ENCODE assay signal across 8 mouse cellular contexts in the genomic region with DNA sequence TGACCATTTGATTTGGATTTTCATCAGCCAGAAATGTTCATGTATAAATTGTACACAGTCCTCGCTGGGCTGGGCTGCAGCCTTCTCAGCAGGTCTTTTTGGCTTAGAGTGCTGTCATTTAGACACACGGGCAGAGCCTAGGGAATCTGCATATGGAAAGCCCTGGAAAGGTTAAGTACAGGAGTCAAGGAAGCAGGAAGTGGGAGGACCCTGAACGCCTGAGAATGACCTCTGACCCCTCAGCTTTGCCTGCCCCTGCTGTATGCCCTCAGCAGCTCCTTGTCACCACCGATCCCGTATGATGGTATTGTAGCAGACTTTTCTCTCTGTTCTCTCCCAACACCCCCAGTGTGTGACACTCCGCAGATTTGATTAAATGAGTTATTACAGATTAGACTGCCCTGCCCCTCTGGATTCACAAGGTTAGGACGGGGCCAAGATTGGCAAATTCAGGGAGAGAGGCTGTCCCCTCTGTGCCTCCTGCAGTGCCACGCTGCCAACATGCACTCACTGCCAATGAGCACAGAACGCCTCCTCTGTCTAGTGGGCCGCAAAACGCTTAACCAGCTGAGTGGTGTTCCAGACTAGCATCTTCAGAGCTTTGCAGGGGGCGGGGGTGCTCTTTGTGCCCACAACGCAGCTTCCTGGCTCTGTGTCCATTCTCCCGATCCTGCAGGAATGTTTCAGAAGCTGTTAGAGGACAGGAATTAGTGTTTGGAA. TPM values are rescaled to one million over a fixed set of nuclear protein-coding genes. Genes with fewer than 3 reads are reported as not detected.
DNase-seq lines count a peak whose midpoint lies in the region; ATAC-seq and TF ChIP-seq lines count a peak whose summit lies in the region.

No protein-coding gene starts in this region.

- H3K9me3 ChIP-seq in hindbrain, embryonic 11.5 days (ENCODE audit: control insufficient read depth, low read length), result no peaks in the 10 kb centered on the region

- no peaks in the 10 kb centered on the region for H3K36me3 ChIP-seq in hindbrain, embryonic 11.5 days (ENCODE audit: control insufficient read depth, insufficient read depth, low read length)
- no peaks in the 10 kb centered on the region for H3K36me3 ChIP-seq in macrophage (ENCODE audit: inconsistent target)

- H3K27ac ChIP-seq in cerebellum, adult 2 months (ENCODE audit: insufficient read depth, low read length), result peak overlapping the region; percentile 94
- peak overlapping the region; percentile 63 for H3K27ac ChIP-seq in hindbrain, embryonic 11.5 days (ENCODE audit: low read depth, low read length)
- H3K27ac ChIP-seq in macrophage, result peak overlapping the region; percentile 98

- no peaks in the 10 kb centered on the region for H3K27me3 ChIP-seq in cerebellum, adult 2 months (ENCODE audit: control insufficient read depth, insufficient read depth, low read length)
- no peaks in the 10 kb centered on the region for H3K27me3 ChIP-seq in hindbrain, embryonic 11.5 days (ENCODE audit: control insufficient read depth, insufficient read depth, low read length)

- H3K4me3 ChIP-seq in cerebellum, adult 2 months (replicated peaks; ENCODE audit: insufficient read depth, low read depth, low read length), result peak overlapping the region; percentile 45
- 0 out of 2 replicates have a peak overlapping the region, but pooled peaks have one; percentile 14 for H3K4me3 ChIP-seq in hindbrain, embryonic 11.5 days (ENCODE audit: low read depth, low read length)
- H3K4me3 ChIP-seq in macrophage (ENCODE audit: inconsistent target), result peak overlapping the region; percentile 7; the same call in 1 of the 2 replicates

- no peak for TF ChIP-seq POLR2A in cerebellum, adult 2 months (IDR thresholded peaks at IDR 0.05; ENCODE audit: borderline replicate concordance, insufficient read depth, low read length)

- H3K9ac ChIP-seq in hindbrain, embryonic 11.5 days (ENCODE audit: low read depth, low read length), result peak overlapping the region; percentile 61

- no peak for TF ChIP-seq CTCF in cerebellum, adult 2 months (IDR thresholded peaks at IDR 0.05; ENCODE audit: borderline replicate concordance, insufficient read depth, low read depth, low read length)

- H3K4me1 ChIP-seq in cerebellum, adult 2 months (ENCODE audit: control insufficient read depth, insufficient read depth, low read length), result peaks cover 13% of the 10 kb centered on the region
- 0 out of 2 replicates have a peak, but pooled peaks cover 2% of the 10 kb centered on the region for H3K4me1 ChIP-seq in hindbrain, embryonic 11.5 days (replicated peaks; ENCODE audit: control insufficient read depth, insufficient read depth, low read length)

- peak overlapping the region; percentile 33 for H3K4me2 ChIP-seq in hindbrain, embryonic 11.5 days (replicated peaks; ENCODE audit: low read depth, low read length)

- no peaks in the 10 kb centered on the region for H3K79me2 ChIP-seq in macrophage (ENCODE audit: inconsistent target)

- WGBS in cerebellum, adult 2 months, result 2% methylated on average over 14 of the region's 14 CpGs
- WGBS in hindbrain, embryonic 11.5 days, result 30% methylated on average over 14 of the region's 14 CpGs
- WGBS in macrophage (ENCODE audit: missing documents), result 29% methylated on average over 14 of the region's 14 CpGs

- DNase-seq in ZHBTc4 (ENCODE audit: low read depth, low spot score), result peak; percentile 90
- DNase-seq in cerebellum, adult 2 months, result peak; percentile 73 to 74
- peak; percentile 72 to 79 for DNase-seq in frontal cortex, postnatal 10 days (ENCODE audit: low spot score in 2 of 2)
- DNase-seq in hindbrain, embryonic 11.5 days (ENCODE audit: low spot score), result no peak
- DNase-seq in left cerebral cortex, adult 11 months (ENCODE audit: low spot score), result peak; percentile 64
- DNase-seq in skeletal muscle tissue, adult 2 months (ENCODE audit: low read depth, low spot score), result peak; percentile 67
- no peak for DNase-seq in spleen, postnatal 14 days (ENCODE audit: low spot score in 2 of 2)

- ATAC-seq in hindbrain, embryonic 11.5 days (ENCODE audit: low FRiP score), result 0 out of 2 replicates have a peak, but pooled peaks have one; percentile 25

RNA-seq across cellular contexts. Expression of gene Asprv1, which starts 43.5 kb away (rescaled TPM):
- 2.1 and 2.5 TPM in 2 replicates for polyA plus RNA-seq in cerebellum, adult 2 months (2012; rRNA removed)
- 0.25 and 0.88 TPM in 2 replicates for polyA plus RNA-seq in hindbrain, embryonic 11.5 days (2014; fragmentation: Nextera tagmentation; extraction: Ambion mirVana)
- total RNA-seq in macrophage (2018; cell fraction: chromatin; rRNA removed), result 1 to 10 TPM in 7 of 26 experiments, under 1 TPM in 12, not detected in 7; 0.43 to 2.2 (median 0.89) TPM
- under 1 TPM in 14 of 26 experiments, not detected in 12; 0.07 to 0.66 (median 0.19) TPM for total RNA-seq in macrophage (2018; cell fraction: cytosol; rRNA removed)
- total RNA-seq in macrophage (2018; cell fraction: nucleus; rRNA removed), result 1 to 10 TPM in 7 of 26 experiments, under 1 TPM in 11, not detected in 8; 0.40 to 2.0 (median 0.75) TPM
- 0.14 to 0.17 TPM in 2 of 3 replicates, not detected in the other for polyA plus RNA-seq in macrophage (2018)

RNA-seq across cellular contexts. Expression of gene Pcbp1, which starts 58.3 kb away (rescaled TPM):
- polyA plus RNA-seq in cerebellum, adult 2 months (2012; rRNA removed), result 179 and 186 TPM in 2 replicates
- polyA plus RNA-seq in hindbrain, embryonic 11.5 days (2014; fragmentation: Nextera tagmentation; extraction: Ambion mirVana), result 382 and 432 TPM in 2 replicates
- 10 to 100 TPM; 15.1 to 57.1 (median 29.5) TPM for total RNA-seq in macrophage (2018; cell fraction: chromatin; rRNA removed)
- total RNA-seq in macrophage (2018; cell fraction: cytosol; rRNA removed), result 100 to 1,000 TPM; 159 to 254 (median 209) TPM
- 100 to 1,000 TPM in 6 of 26 experiments, 10 to 100 TPM in 20; 44.0 to 133 (median 80.2) TPM for total RNA-seq in macrophage (2018; cell fraction: nucleus; rRNA removed)
- 129 to 213 TPM (median 209 TPM) in 3 replicates for polyA plus RNA-seq in macrophage (2018)

Comparison
In these comparisons a context has a peak if more than half of its experiments do, and no peak if none do; other contexts are left out.
1. DNase-seq: peak in ZHBTc4 (single experiment), cerebellum, adult 2 months (2 of 2), frontal cortex, postnatal 10 days (2 of 2), left cerebral cortex, adult 11 months (single experiment) and skeletal muscle tissue, adult 2 months (single experiment); none in hindbrain, embryonic 11.5 days (single experiment) and spleen, postnatal 14 days (0 of 2).
2. Peak in every context shown above with its lines, with median percentiles within 50 percentile points of each other: H3K27ac ChIP-seq and H3K4me3 ChIP-seq.